14 mouse cellular contexts compared by ENCODE assay signal in the genomic region with DNA sequence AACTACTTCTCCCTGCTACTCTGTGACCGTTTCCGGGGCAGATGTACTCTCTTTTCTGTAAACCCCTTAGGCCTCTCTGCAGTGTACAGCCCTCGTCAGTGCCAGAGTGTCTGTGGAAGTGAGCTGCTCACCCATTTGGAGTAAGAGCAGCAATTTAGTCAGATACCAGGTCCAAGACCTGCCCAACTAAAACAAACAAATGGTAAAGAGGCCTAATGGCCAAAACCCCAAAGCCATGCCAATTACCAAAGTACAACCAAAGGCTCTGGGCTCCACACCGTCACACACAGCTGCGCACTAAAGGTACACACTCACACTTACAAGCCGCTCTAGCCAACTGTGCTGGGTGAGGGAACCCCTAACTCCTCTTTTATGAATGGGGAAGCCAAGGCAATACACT. TPM values are rescaled to one million over a fixed set of nuclear protein-coding genes. Genes with fewer than 3 reads are reported as not detected.
"Had no signal": no experiment of that assay in that cellular context is flagged by ENCODE, and none has a peak within 500 bp of the region (broad histone marks: within the 10 kb centered on the region; RNA-seq: fewer than 3 reads in every experiment).

No protein-coding gene starts in this region.

- H3K27me3 ChIP-seq: limb, embryonic 15.5 days; neural tube, embryonic 15.5 days had no signal

- H3K4me2 ChIP-seq: limb, embryonic 15.5 days; neural tube, embryonic 15.5 days had no signal

- H3K4me3 ChIP-seq: limb, embryonic 15.5 days; myocyte; neural tube, embryonic 15.5 days had no signal

- H3K9ac ChIP-seq: limb, embryonic 15.5 days; liver, embryonic 14.5 days; neural tube, embryonic 15.5 days had no signal

- H3K27ac ChIP-seq: kidney, postnatal 0 days; limb, embryonic 15.5 days; liver, embryonic 14.5 days; neural tube, embryonic 15.5 days had no signal

- H3K4me1 ChIP-seq: limb, embryonic 15.5 days; neural tube, embryonic 15.5 days had no signal

- H3K9me3 ChIP-seq: limb, embryonic 15.5 days; neural tube, embryonic 15.5 days had no signal

- DNase-seq: lung, adult 18-20 months; midbrain, embryonic 14.5 days; right cerebral cortex, postnatal 25 days; thymus, adult 18-20 months; thymus, postnatal 25 days had no signal

RNA-seq across cellular contexts. Expression of a gene that starts 10.7 kb away (rescaled TPM):
- total RNA-seq: layer of hippocampus, adult 18-20 months; left cerebral cortex, postnatal 25 days; megakaryocyte-erythroid progenitor cell, adult 5-6 weeks had no signal
- polyA plus RNA-seq: lung, embryonic 16.5 days; midbrain, embryonic 14.5 days; myocyte; neural tube, embryonic 15.5 days had no signal
